Mouse (Mus musculus) hindbrain, postnatal 0 days (tissue): Measurements from ENCODE around the gene Tdrd9. TPM values are rescaled to one million over a fixed set of nuclear protein-coding genes. Genes with fewer than 3 reads are reported as not detected.

Source experiments
- ATAC-seq: fragments of 200-750 bp; cut with Nextera tagmentation; 2 replicates; pipeline ENCODE4 v1.8.0; 2017; ENCODE audit warnings: mild to moderate bottlenecking, moderate TSS enrichment, moderate library complexity
- DNase-seq: peaks from one replicate; pipeline ENCODE4 v3.0.0-alpha.2; 2015; ENCODE audit warnings: low spot score
- H3K27ac ChIP-seq: fragments of 300-500 bp; sonication (generic); 2 replicates; pipeline ENCODE4 v1.5.1; 2014; ENCODE audit warnings: mild to moderate bottlenecking
- H3K27me3 ChIP-seq: fragments of 300-500 bp; sonication (generic); 2 replicates; pipeline ENCODE4 v1.6.1; 2014; ENCODE audit warnings: low read length, mixed read lengths; ENCODE audit not compliant: insufficient read depth
- H3K36me3 ChIP-seq: fragments of 300-500 bp; sonication (generic); 2 replicates; pipeline ENCODE4 v1.6.1; 2014; ENCODE audit warnings: low read length, mixed read lengths; ENCODE audit not compliant: insufficient read depth
- H3K4me1 ChIP-seq: fragments of 300-500 bp; sonication (generic); 2 replicates; pipeline ENCODE4 v1.6.1; 2014; ENCODE audit warnings: antibody characterized with exemption, low read length, mixed read lengths; ENCODE audit not compliant: insufficient read depth
- H3K4me2 ChIP-seq: fragments of 300-500 bp; sonication (generic); 2 replicates; pipeline ENCODE4 v1.6.1; 2014; ENCODE audit warnings: low read depth, mild to moderate bottlenecking, low read length, moderate library complexity, mixed read lengths
- H3K4me3 ChIP-seq: fragments of 300-500 bp; sonication (generic); 2 replicates; pipeline ENCODE4 v1.5.1; 2014; ENCODE audit warnings: low read length
- H3K9ac ChIP-seq: fragments of 300-500 bp; sonication (generic); replicated peaks from 2 replicates; pipeline ENCODE4 v1.6.1; 2014; ENCODE audit warnings: mild to moderate bottlenecking, low read length, moderate library complexity, mixed read lengths
- H3K9me3 ChIP-seq: fragments of 300-500 bp; sonication (generic); 2 replicates; pipeline ENCODE4 v1.6.1; 2016; ENCODE audit warnings: low read length, mixed read lengths
- CTCF ChIP-seq: IDR thresholded peaks from 2 replicates; pipeline ENCODE4 v1.5.1; 2016; ENCODE audit warnings: antibody characterized with exemption, control low read depth, low read depth
- WGBS: fragments of 180-500 bp; shearing (Covaris S2); extraction: QIAGEN DNeasy Blood & Tissue Kit; methylation state at CpG from one replicate; pipeline ENCODE4 v1.1.7; 2014; 5-methylcytosine and 5-hydroxymethylcytosine counted together
- polyA plus RNA-seq: library from polyadenylated mRNA; unstranded; fragments of >200 nt; fragmentation: Nextera tagmentation; extraction: Ambion mirVana; gene quantifications from 2 replicates; pipeline ENCODE4 v1.2.1, GENCODE M21; 2015
- total RNA-seq: library from RNA; depleted of rRNA; stranded (reverse); fragments of >200 nt; gene quantifications from 2 replicates; pipeline ENCODE4 v1.2.3, GENCODE M21; 2014

Gene Tdrd9
- total and polyA plus RNA-seq, 2 experiments from 2014 or later: 0.46 to 0.68 TPM

GRCm38 (mm10) chr12:111970085-111970484, 1.3 kb upstream of the Tdrd9 start:
- 80% methylated on average over 4 of the region's 4 CpGs for WGBS
- H3K36me3 ChIP-seq: no peaks in the 10 kb centered on the region
- DNase-seq (no peak), ATAC-seq (no peak)
- no peak overlapping the region for H3K9ac ChIP-seq
- H3K4me1 ChIP-seq: peaks cover 10% of the 10 kb centered on the region; the same call in 1 of the 2 replicates
- no peak overlapping the region for H3K4me2 ChIP-seq
- no peaks in the 10 kb centered on the region for H3K27me3 ChIP-seq
- no peak overlapping the region for H3K27ac ChIP-seq
- TF ChIP-seq CTCF: no peak
- H3K4me3 ChIP-seq: no peak overlapping the region
- no peaks in the 10 kb centered on the region for H3K9me3 ChIP-seq

GRCm38 (mm10) chr12:111972504-111972903, 1.1 kb downstream of the Tdrd9 start:
- ATAC-seq (no peak), DNase-seq (no peak)
- Histone ChIP-seq H3K27me3 (no peaks in the 10 kb centered on the region), H3K9me3 (no peaks in the 10 kb centered on the region), H3K4me2 (no peak overlapping the region), H3K36me3 (no peaks in the 10 kb centered on the region), H3K4me1 (0 out of 2 replicates have a peak, but pooled peaks cover 5% of the 10 kb centered on the region), H3K4me3 (no peak overlapping the region), H3K27ac (no peak overlapping the region), H3K9ac (no peak overlapping the region)
- no peak for TF ChIP-seq CTCF
- WGBS: 92% methylated on average over 10 of the region's 10 CpGs

- no peak for TF ChIP-seq CTCF
- no peak for ATAC-seq
Measured at GRCm38 (mm10) chr12:111974578-111974977, 3.2 kb downstream of the Tdrd9 start.

GRCm38 (mm10) chr12:111977138-111977537, 5.8 kb downstream of the Tdrd9 start:
- H3K4me2 ChIP-seq: no peak overlapping the region
- H3K36me3 ChIP-seq: no peaks in the 10 kb centered on the region
- no peak for TF ChIP-seq CTCF
- 43% methylated on average over 6 of the region's 6 CpGs for WGBS
- DNase-seq (peak; percentile 66), ATAC-seq (no peak)
- no peak overlapping the region for H3K4me3 ChIP-seq
- no peak overlapping the region for H3K9ac ChIP-seq
- peak overlapping the region; percentile 26; the same call in 1 of the 2 replicates for H3K27ac ChIP-seq
- H3K9me3 ChIP-seq: no peaks in the 10 kb centered on the region
- H3K4me1 ChIP-seq: 0 out of 2 replicates have a peak, but pooled peaks cover 5% of the 10 kb centered on the region
- no peaks in the 10 kb centered on the region for H3K27me3 ChIP-seq

More at GRCm38 (mm10) chr12:111974578-111974977, 3.2 kb downstream of the Tdrd9 start:
- DNase-seq: no peak
- Histone ChIP-seq H3K4me3 (no peak overlapping the region), H3K27ac (no peak overlapping the region), H3K36me3 (no peaks in the 10 kb centered on the region), H3K4me2 (no peak overlapping the region), H3K27me3 (no peaks in the 10 kb centered on the region), H3K4me1 (0 out of 2 replicates have a peak, but pooled peaks cover 5% of the 10 kb centered on the region), H3K9ac (no peak overlapping the region), H3K9me3 (no peaks in the 10 kb centered on the region)
- 81% methylated on average over 6 of the region's 6 CpGs for WGBS

GRCm38 (mm10) chr12:111978274-111978673, 6.9 kb downstream of the Tdrd9 start:
- Histone ChIP-seq H3K36me3 (no peaks in the 10 kb centered on the region), H3K4me3 (no peak overlapping the region), H3K27me3 (no peaks in the 10 kb centered on the region), H3K4me2 (no peak overlapping the region), H3K27ac (no peak overlapping the region), H3K9ac (no peak overlapping the region), H3K4me1 (0 out of 2 replicates have a peak, but pooled peaks cover 5% of the 10 kb centered on the region), H3K9me3 (no peaks in the 10 kb centered on the region)
- no peak for DNase-seq
- no peak for ATAC-seq
- no peak for TF ChIP-seq CTCF
- 73% methylated on average over 6 of the region's 6 CpGs for WGBS

- Histone ChIP-seq H3K4me2 (no peak within 1 kb of the TSS), H3K27ac (no peak within 1 kb of the TSS), H3K36me3 (no peaks in the 10 kb centered on the region), H3K9me3 (no peaks in the 10 kb centered on the region), H3K9ac (no peak within 1 kb of the TSS), H3K27me3 (no peaks in the 10 kb centered on the region), H3K4me1 (0 out of 2 replicates have a peak, but pooled peaks cover 5% of the 10 kb centered on the region), H3K4me3 (no peak within 1 kb of the TSS)
- no peak for TF ChIP-seq CTCF
- ATAC-seq (no peak), DNase-seq (no peak)
- WGBS: 55% methylated on average over 6 of the region's 6 CpGs
Measured at GRCm38 (mm10) chr12:111980887-111981367, 9.6 kb downstream of the Tdrd9 start, which contains the start of gene Rd3l. Gene Rd3l, minus strand, starts transcription at chr12:111981317.

- no peak overlapping the region for H3K4me3 ChIP-seq
- H3K4me2 ChIP-seq: no peak overlapping the region
- no peak overlapping the region for H3K9ac ChIP-seq
- H3K27me3 ChIP-seq: no peaks in the 10 kb centered on the region
- no peak overlapping the region for H3K27ac ChIP-seq
- 72% methylated on average over 8 of the region's 8 CpGs for WGBS
- no peak for ATAC-seq
- no peak for TF ChIP-seq CTCF
- no peak for DNase-seq
- H3K36me3 ChIP-seq: no peaks in the 10 kb centered on the region
- H3K9me3 ChIP-seq: no peaks in the 10 kb centered on the region
- H3K4me1 ChIP-seq: 0 out of 2 replicates have a peak, but pooled peaks cover 2% of the 10 kb centered on the region
Measured at GRCm38 (mm10) chr12:111981831-111982230, 10.5 kb downstream of the Tdrd9 start.
